Mouse (Mus musculus) bone marrow macrophage, adult 2 months (primary cell): ENCODE measurements around the gene Foxo3.

Source experiments
- CTCF ChIP-seq: IDR thresholded peaks from 2 replicates; pipeline ENCODE4 v1.5.1; 2012; ENCODE audit warnings: low read depth, mild to moderate bottlenecking, low read length, moderate library complexity
- POLR2A ChIP-seq: IDR thresholded peaks from 2 replicates; pipeline ENCODE4 v1.6.1; 2012; ENCODE audit warnings: mild to moderate bottlenecking, low read depth, low read length, borderline replicate concordance

DNA sequence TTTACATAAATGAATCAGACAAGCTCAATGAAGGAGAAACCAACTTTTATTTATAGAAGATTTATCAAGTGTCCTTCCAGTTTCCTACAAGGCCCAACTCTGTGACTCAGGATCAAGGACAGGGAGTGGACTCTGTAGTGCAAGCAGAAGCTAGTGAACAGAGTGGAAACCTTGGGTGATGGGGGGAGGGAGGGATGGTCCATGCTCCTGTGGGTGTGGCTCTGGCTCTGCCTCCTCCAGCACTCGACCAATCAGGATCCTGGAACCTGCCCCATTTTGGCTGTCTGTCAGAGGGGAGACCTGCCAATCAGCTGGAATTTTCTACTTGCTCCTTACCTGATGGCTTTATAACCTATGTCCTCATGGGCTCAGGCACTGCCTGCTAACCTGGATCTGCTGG lies 36.0 kb upstream of the Foxo3 start:
- TF ChIP-seq CTCF, result no peak
- no peak for TF ChIP-seq POLR2A
